Mouse (Mus musculus) c-Kit-positive CD71-positive TER-119-negative erythroid progenitor cells, embryonic 14.5 days (primary cell): ENCODE measurements around the gene Ppp1r3a.
"Not testable (repeated sequence)": the region's sequence is repeated elsewhere in the genome, so short reads cannot be mapped to it uniquely, and the experiment has no call there.

Experiments
- DNase-seq: peaks from one replicate; pipeline ENCODE4 v3.0.0-alpha.2; 2013; ENCODE audit warnings: low read depth

Gene Ppp1r3a

DNA sequence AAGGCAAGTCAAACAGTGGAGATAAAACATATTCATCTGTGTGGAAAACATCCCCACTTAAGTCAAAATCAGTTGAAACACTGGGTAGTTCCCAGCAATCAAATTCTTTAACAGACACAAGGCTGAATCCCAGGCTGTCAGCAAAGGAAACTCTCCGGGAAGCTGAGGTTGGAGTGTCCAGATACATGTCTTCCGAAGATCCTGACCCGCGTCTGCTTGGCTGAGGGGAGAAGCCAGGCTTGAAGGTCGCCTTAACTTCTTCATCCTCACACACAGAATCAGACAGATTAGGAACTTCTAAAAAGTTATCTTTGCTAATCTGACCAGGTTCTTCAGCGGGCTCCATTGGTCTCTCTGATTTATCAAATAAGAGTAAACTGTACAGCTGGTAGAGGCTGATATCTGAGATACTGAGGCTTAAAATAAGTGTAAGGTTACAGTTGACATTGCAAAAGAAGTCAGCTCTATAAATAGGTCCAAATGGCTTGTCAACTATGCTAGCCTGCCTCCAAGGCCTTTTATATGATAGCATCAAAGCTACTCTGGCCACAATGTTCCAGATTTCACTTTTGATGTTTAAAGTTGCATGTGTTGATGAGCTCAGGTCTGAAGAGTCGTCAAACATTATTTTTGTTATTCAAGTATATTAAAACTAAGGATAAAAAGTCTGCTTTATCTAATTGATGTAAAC, at the start of gene Ppp1r3a:
Gene Ppp1r3a (minus strand): TSS at position 374 of the 691 bp plus-strand sequence.
- no peak for DNase-seq

DNA sequence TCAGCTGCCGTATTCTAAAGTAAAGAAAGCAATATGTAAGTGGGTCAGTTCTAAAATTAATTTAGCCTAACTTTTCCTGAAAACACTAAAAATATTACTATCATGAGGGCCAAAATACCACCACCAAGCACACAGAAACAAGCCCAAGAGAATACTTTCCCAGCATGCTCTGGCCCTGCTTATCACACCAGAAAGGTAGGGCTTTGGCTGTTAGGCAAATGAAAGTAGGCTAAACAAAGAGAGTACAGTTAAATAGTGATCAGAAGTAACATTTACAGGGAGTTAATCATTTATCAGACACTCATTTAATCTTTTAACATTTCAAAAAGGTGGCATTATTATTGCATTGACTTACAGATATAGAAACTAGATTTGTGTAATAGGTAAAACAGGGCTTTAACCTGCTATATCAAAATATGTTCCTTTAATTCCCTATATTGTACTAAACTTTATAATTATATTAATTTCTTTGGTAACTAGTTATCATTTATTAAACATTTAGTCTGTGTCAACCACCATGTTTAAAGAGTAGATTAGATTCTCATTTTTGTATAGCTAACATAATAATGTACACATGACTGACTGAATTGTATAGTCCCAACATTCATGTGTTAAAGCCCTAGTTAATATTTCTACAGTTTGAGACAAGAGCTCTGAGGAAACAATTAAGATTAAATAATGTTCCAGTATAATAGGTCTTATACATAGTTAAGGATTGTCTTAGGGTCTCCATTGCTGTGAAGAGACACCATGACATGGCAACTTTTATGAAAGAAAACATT, 32.3 kb upstream of the Ppp1r3a start:
- DNase-seq, result no peak

DNA sequence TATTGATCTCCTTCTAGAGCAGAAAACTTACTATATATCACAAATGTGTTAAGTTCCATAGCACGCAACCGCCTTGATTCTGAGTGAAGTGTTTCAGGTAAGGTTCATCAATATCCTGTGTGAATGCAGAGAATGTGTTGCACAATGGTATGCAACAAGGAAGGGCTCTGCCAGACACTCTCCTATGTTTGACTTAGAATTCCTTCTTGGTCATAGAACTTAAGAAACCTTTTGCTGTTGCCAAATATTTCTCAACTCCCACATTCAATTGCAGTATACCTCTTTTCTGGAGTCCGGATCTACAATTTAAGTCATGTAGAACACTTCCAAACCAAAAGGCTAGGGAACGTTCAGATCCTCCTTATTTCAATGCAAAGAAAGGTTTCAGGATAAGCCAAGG, 22.8 kb upstream of the Ppp1r3a start:
- no peak for DNase-seq

DNA sequence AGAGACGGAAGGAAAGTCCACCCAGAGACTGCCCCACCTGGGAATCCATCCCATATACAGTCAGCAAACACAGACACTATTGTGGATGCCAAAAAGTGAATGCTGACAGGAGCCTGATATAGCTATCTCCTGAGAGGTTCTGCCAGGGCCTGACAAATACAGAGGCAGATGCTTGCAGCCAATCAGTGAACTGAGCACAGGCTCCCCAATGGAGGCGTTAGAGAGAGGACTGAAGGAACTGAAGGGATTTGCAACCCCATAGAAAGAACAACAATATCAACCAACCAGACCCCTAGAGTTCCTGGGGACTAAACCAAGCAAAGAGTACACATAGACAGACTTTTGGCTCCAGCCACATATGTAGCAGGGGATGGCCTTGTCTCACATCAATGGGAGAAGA, 16.6 kb upstream of the Ppp1r3a start:
- no peak for DNase-seq

DNA sequence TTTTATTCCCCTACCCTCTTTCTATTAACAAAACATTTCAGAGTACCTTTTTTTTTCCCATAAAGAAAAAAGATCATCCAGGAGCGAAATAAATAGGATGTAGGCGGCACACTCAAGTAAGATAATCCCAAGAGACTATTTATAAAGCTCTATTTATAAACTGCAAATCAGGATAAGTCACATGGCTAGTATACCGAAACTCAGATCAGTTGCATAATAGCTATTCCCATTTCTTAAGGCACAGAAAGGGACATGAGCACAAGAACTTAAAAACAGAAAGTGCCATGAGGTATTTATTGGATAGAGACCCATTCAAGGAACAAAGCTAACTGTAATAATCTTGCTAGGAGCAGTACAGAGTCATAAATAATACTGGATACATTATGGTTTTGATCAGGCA, 2.4 kb upstream of the Ppp1r3a start:
- no peak for DNase-seq

DNA sequence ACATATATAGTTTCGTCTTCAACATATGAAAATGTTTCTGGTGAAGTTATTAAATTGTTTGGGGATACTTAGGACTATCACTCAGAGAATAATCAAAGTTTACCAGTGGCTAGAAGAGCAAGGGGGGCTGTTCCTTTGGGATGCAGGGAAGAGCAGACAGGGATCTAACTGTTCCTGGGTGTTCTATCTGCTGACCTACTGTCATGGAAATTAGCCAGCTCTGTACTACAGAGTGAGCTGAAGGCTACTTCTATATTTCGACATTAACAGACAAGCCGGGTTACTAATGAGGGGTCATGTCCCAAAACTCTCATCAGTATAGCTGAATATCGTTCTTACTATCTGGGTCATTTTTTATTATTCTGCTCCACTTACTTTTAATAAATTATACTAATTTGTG, 1.6 kb downstream of the Ppp1r3a start:
- no peak for DNase-seq

DNA sequence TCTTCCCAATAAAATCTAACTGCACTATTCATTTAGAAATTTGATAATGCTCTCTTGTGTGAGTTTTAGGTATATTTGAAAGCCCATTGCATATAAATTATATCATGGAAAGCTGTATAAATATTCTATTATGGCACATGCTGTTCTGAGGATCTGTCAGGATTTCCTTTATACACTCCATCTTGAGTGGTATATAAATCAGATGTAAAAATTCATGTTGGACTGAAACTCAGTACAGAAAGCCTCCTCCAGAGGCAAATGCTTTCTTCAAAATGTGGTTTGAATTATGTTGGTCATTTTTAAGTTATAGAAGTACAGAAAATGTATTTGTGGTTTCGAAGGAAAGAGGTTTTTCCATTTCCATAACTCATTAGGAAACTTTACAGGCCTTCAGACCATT, 2.9 kb downstream of the Ppp1r3a start:
- DNase-seq, result no peak

DNA sequence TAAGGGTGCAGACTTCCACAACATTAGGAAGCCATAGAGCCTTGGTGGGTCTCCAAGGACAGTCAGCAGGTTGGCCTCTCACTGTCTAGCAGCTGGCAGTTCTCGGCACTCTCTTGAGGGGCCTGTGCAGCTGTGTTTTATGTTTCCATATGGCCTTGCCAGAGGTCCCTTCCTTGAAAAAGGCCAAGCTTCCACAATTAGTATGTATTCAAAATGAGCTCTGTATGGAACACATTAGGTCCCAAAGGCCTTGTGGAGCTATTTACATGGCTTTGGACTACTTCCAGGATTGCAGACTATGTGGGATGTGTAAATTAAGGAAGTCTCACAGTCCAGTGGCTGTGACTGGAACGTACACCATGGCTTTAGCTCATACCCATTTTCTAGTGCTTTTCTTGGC, 8.1 kb downstream of the Ppp1r3a start:
- DNase-seq, result no peak

DNA sequence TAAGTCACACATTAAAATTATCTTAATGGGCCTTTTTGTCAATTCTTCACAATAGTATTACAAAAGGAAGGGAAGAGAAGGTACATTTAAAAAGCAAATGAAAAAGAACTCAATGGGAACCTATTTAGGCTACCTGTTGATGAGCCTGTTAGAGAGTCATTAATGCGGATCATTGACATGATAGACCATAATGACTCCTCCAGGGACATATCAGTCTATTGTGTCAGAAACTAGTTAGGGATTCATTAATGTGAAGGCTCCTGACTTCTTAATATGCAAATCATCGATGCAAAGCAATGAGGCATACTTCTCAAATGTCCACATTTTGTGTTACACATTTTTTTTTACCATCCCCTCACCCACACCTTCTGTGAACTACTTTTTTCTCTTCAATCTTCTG, 19.1 kb downstream of the Ppp1r3a start:
- DNase-seq, result no peak

DNA sequence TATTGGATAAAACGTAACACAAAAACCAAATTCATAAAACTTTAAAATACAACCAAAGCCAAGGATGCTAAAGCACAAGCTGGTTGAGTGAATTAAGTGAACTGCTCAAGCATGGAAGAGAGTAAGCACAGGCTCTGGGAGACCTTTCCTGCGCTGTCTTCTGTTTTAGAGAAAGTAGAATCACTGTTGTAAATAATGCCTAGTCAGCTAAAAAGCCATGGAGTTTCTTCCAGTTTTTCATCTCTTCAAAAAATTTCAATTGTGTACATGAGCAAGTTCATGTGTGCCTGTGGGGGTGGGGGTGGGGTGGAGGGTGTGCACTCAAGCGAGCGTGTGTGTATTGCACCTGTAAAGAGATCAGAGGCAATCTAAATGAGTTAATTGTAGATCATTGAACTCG, 24.1 kb downstream of the Ppp1r3a start:
- no peak for DNase-seq

DNA sequence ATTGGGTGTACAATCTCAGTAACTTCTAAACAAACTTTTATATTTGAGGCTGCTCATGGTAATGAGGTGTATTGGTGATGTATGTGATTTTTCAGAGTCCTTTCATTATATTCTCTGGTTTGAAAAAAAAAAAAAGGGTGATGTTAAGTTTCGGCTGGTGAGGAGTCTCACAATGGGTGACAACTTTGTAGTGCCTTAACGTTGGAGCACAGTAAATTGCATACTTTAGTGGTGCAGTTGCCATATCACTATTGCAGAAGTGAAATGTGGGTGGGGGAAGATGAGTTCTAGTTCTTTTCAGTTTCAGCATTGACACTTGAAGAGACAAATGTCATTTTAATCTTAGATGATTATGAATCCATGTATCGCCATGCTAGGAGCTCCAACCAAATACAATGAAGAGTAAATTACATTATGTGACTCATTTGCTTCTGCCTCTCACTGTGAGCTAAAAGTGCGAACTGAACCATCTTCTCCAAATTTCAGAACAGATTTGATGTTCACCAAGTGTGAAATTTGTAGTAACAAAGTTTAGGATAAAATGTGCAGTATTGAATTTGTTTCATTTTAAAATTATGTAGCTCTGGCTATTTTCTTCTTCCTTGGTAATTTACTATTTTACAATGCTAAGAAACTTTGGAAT, 34.2 kb downstream of the Ppp1r3a start:
- DNase-seq, result no peak

DNA sequence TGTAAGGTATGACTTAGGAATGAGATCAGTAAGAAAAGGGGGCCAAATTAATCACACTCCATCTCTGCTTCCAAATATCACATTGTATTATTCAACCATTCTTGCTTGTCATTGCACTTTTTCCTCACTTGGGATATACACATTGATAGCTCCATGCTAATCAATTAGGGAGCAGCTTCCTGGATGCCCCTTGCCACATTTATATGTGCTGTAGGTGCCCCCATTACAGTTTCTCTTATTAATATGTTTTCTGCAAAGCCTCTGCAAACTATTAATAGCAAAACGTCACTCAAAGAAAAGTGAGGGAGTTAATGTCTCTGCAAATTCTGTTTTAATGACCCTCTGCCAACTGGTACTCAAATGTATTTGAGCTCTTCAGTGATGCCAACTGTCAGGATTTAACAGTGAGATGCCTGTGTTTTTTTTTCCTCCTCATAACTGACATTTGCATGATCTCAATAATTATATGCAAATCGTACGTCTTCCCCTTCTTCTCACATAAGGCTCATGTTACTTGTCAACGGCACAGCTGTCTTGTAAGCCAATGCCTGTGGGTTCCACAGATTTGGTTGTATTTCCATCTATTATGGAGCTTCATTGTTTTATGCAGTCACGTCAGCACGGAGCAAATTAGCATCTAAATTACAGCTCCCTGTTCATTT, 34.8 kb downstream of the Ppp1r3a start:
- DNase-seq, result no peak

DNA sequence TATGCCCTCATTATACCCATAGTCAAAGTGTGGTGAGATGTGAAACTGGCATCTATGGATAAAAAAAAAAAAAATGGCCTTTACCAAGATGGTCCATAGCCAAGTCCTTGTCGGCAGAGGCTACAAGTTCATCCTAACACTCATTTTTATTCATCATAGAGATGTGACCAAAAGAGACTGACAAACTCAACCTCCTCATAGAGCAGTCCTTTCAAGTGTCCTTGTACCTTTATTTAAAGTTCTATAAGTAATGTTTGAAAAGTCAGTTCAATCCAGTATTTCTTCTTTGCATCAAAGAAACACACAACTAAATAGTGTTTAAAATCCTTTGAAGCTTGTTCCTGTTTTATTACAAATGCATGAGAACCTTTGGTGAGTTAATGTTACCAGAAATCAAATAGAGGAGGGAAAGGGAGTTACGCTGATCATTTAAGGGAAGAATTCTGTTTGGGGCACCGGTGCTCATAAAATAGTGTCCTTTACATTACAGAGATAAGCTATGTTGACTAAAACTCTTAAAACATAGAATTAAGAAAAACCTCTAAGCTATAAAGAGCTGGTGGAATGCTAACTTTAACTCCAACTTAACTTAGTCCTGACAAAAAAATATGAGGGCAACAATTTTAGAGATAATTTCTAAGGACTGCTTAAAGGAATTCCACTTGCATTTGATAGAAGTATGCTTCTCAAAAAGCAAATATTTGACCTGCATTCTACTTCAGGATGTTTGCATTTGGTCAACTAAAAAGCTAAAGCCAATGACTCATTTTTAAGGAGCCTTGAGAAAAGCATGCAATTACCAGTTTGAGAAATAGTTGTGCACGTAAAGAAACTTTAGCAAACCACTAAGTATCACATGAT, 39.7 kb downstream of the Ppp1r3a start:
- no peak for DNase-seq

DNA sequence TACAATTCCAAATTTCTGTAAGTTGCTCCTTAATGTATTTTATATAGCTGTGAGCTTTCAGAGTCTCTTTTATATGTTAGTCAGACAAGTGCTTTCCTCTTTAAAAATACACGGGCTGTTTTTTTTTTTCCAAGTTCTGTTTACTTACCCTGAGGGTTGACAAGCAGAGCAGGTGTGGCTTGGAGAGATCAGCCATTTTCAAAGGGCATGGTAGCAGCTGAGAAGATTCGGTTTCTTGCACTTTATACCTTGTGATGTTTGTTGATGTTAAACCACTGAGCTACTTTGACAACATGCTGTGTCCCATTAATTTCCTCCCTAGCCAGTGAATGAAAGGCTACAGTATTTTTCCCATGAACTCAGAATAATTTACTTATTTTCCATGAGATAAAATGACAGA, 42.9 kb downstream of the Ppp1r3a start:
- no peak for DNase-seq

DNA sequence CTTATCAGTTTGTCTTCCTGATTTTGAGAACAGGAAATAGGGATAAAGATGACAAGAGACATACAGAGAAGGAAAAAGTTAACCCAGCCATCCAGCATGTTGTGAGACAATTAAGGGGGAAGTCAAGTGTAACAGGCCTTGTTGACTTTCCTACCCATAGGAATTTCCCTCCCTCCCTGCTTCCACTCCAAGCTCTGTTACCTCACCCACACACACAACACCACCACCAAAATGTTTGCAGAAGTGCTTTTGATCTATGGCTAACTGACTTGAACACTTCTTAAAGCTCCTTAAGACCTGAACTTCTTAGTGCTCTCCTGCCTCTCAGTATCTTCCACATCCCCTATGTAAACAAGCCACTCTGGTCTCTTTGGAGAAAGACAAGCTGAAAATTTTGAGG, 55.0 kb downstream of the Ppp1r3a start:
- no peak for DNase-seq

DNA sequence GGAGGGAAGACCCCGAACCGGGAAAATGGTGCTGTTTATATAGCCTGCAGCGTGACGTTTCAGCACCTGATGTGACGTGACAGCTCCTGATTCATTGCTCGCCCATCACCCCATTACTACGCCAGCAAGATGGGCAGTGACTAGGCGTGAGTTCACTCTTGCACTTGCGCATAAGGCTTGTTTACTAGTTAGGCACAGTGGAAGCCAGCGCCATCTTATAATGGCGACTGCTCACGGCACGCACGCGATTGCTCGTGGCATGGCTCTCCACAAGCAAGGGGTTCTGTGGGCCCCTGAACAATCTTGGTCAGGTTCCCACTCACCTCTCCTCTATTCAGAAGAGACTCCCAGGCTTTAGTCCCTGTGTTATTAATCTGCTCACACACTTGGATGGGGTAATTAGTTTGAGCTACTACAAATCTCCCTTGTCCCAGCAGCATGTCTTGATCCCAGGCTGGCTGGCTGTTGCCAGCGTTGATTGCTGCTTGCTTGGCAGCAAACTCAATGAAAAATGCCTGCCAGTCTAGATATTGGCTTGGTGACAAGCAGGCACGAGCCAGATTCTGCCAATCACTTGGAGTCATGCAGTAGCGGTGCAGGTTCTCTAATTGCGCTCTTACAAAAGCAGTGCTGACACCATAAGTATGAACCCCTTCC, 75.7 kb downstream of the Ppp1r3a start:
- not testable (repeated sequence) for DNase-seq

DNA sequence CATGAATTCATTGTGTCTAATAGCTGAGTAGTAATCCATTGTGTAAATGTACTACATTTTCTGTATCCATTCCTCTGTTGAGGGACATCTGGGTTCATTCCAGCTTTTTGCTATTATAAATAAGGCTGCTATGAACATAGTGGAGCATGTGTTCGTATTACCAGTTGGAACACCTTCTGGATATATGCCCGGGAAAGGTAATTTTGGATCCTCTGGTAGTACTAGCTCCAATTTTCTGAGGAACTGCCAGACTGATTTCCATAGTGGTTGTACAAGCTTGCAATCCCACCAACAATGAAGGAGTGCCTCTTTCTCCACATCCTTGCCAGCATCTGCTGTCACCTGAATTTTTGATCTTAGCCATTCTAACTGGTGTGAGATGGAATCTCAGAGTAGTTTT, 86.1 kb downstream of the Ppp1r3a start:
- not testable (repeated sequence) for DNase-seq

DNA sequence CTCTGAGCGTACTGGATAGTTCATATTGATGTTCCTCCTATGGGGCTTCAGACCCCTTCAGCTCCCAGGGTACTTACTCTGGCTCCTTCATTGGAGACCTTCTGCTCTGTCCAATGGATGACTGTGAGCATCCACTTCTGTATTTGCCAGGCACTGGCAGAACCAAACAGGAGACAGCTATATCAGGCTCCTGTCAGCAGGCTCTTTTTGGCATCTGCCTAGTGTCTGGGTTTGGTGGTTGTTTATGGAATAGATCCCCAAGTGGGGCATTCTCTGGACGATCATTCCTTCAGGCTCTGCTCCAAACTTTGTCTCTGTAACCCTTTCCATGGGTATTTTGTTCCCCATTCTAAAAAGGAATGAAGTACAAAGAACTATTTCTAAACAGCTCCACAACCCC, 87.4 kb downstream of the Ppp1r3a start:
- DNase-seq, result not testable (repeated sequence)
